Mouse (Mus musculus) c-Kit-positive CD71-negative TER-119-negative erythroid progenitor cells, embryonic 14.5 days (primary cell): ENCODE data around the gene Ppp2r5d.
A peak's percentile ranks its signal among the peaks of the same experiment; 100 is the strongest.

Experiments
- DNase-seq: peaks from one replicate; pipeline ENCODE4 v3.0.0-alpha.2; 2013; ENCODE audit warnings: low read depth

The Ppp2r5d gene

GRCm38 (mm10) chr17:46704887-46705835, at the start of gene Ppp2r5d:
Gene Ppp2r5d (minus strand): TSS chr17:46705111.
- DNase-seq: peak; percentile 98

- DNase-seq: peak; percentile 92
Observed at GRCm38 (mm10) chr17:46751794-46752556, 47.1 kb upstream of the Ppp2r5d start, which contains the start of gene Cnpy3. Gene Cnpy3 (minus strand): TSS chr17:46752214.

GRCm38 (mm10) chr17:46751056-46751793, 46.3 kb upstream of the Ppp2r5d start:
- DNase-seq: peak; percentile 65

GRCm38 (mm10) chr17:46750580-46750979, 45.7 kb upstream of the Ppp2r5d start:
- DNase-seq: no peak

- no peak for DNase-seq
Observed at GRCm38 (mm10) chr17:46749282-46749681, 44.4 kb upstream of the Ppp2r5d start.

GRCm38 (mm10) chr17:46747806-46748205, 42.9 kb upstream of the Ppp2r5d start:
- DNase-seq: no peak

GRCm38 (mm10) chr17:46747234-46747633, 42.3 kb upstream of the Ppp2r5d start:
- DNase-seq: no peak

GRCm38 (mm10) chr17:46745506-46745905, 40.6 kb upstream of the Ppp2r5d start:
- DNase-seq: no peak

GRCm38 (mm10) chr17:46742986-46743385, 38.1 kb upstream of the Ppp2r5d start:
- DNase-seq: no peak

GRCm38 (mm10) chr17:46741305-46741704, 36.4 kb upstream of the Ppp2r5d start:
- DNase-seq: no peak

- peak; percentile 50 for DNase-seq
Observed at GRCm38 (mm10) chr17:46736160-46736559, 31.2 kb upstream of the Ppp2r5d start.

GRCm38 (mm10) chr17:46735287-46735686, 30.4 kb upstream of the Ppp2r5d start:
- no peak for DNase-seq

- no peak for DNase-seq
Observed at GRCm38 (mm10) chr17:46734055-46734454, 29.1 kb upstream of the Ppp2r5d start.

GRCm38 (mm10) chr17:46728904-46729318, 24.0 kb upstream of the Ppp2r5d start, which contains the start of gene Gnmt:
Gene Gnmt (minus strand): TSS chr17:46729168.
- no peak for DNase-seq

- DNase-seq: no peak
Observed at GRCm38 (mm10) chr17:46728496-46728895, 23.6 kb upstream of the Ppp2r5d start.

- DNase-seq: no peak
Observed at GRCm38 (mm10) chr17:46728021-46728420, 23.1 kb upstream of the Ppp2r5d start.

GRCm38 (mm10) chr17:46727271-46727670, 22.4 kb upstream of the Ppp2r5d start:
- no peak for DNase-seq

GRCm38 (mm10) chr17:46725731-46726645, 21.1 kb upstream of the Ppp2r5d start:
- DNase-seq: no peak

- DNase-seq: no peak
Observed at GRCm38 (mm10) chr17:46725273-46725672, 20.4 kb upstream of the Ppp2r5d start.

GRCm38 (mm10) chr17:46724477-46725084, 19.7 kb upstream of the Ppp2r5d start:
- DNase-seq: no peak
